Mouse (Mus musculus) yolk sac, embryonic 10.5 days (tissue): Measurements from ENCODE around the gene Farsa.

Experiments
- DNase-seq: peaks from one replicate; pipeline ENCODE4 v3.0.0-alpha.2; 2017; ENCODE audit warnings: low spot score

Farsa gene

GRCm38 (mm10) chr8:84911854-84912253 lies 55.1 kb downstream of the Farsa start:
- DNase-seq = no peak

GRCm38 (mm10) chr8:84912391-84912790 lies 55.6 kb downstream of the Farsa start:
- no peak for DNase-seq

- peak; percentile 78 for DNase-seq
These were observed 56.2 kb downstream of the Farsa start for GRCm38 (mm10) chr8:84912895-84913501.

GRCm38 (mm10) chr8:84913502-84913900 lies 56.7 kb downstream of the Farsa start:
- no peak for DNase-seq

GRCm38 (mm10) chr8:84913960-84914359 lies 57.2 kb downstream of the Farsa start:
- DNase-seq = peak; percentile 36

GRCm38 (mm10) chr8:84915269-84915668 lies 58.5 kb downstream of the Farsa start:
- no peak for DNase-seq

GRCm38 (mm10) chr8:84917781-84918180 lies 61.0 kb downstream of the Farsa start:
- no peak for DNase-seq

- no peak for DNase-seq
These were observed 61.9 kb downstream of the Farsa start for GRCm38 (mm10) chr8:84918646-84919045.
